Mouse (Mus musculus) midbrain, embryonic 10.5 days (tissue): ENCODE results near the gene Pate1. TPM values are rescaled to one million over a fixed set of nuclear protein-coding genes. Genes with fewer than 3 reads are reported as not detected.

Experiments
- DNase-seq: peaks from one replicate; pipeline ENCODE4 v3.0.0-alpha.2; 2017; ENCODE audit warnings: low spot score
- H3K27ac ChIP-seq: fragments of 300-500 bp; sonication (generic); replicated peaks from 2 replicates; pipeline ENCODE4 v1.5.1; 2016; ENCODE audit warnings: mild to moderate bottlenecking
- H3K27me3 ChIP-seq: fragments of 300-500 bp; sonication (generic); 2 replicates; pipeline ENCODE4 v1.6.1; 2016; ENCODE audit warnings: low read depth, mild to moderate bottlenecking; ENCODE audit not compliant: poor library complexity, severe bottlenecking
- H3K36me3 ChIP-seq: fragments of 300-500 bp; sonication (generic); 2 replicates; pipeline ENCODE4 v1.6.1; 2016; ENCODE audit warnings: mild to moderate bottlenecking, moderate library complexity
- H3K4me1 ChIP-seq: fragments of 300-500 bp; sonication (generic); 2 replicates; pipeline ENCODE4 v1.6.1; 2016
- H3K4me3 ChIP-seq: fragments of 300-500 bp; sonication (generic); 2 replicates; pipeline ENCODE4 v1.5.1; 2016; ENCODE audit warnings: mild to moderate bottlenecking, moderate library complexity
- H3K9me3 ChIP-seq: fragments of 300-500 bp; sonication (generic); replicated peaks from 2 replicates; pipeline ENCODE4 v1.6.1; 2016; ENCODE audit warnings: mild to moderate bottlenecking
- WGBS: fragments of 180-500 bp; shearing (Covaris S2); methylation state at CpG from one replicate; pipeline ENCODE4 v1.1.7; 2016; 5-methylcytosine and 5-hydroxymethylcytosine counted together
- polyA plus RNA-seq: library from polyadenylated mRNA; unstranded; fragments of >200 nt; fragmentation: Nextera tagmentation; extraction: Ambion mirVana; gene quantifications from 2 replicates; pipeline ENCODE4 v1.2.1, GENCODE M21; 2016

The Pate1 gene
- polyA plus RNA-seq, result 0.10 TPM in 1 of 2 replicates, not detected in the other

DNA sequence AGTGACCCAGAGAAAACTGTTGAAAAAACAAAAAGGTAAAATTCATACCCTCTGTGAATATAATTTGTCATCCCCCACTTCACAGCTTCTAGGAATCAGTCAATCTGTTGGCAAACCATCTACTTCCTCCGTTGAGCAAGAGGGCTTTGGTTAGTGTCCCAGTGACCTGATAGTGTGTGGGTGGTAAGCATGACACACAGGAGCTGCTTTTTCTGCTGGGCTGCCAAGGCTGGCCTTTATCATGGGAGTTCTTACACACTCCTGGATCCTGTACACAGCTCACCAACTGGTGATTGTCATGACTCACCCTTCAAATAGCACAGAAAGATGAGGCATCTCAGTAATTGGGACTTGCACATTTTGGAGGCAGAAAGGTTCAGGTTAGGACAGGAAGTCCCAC, at the start of gene Pate1:
Gene Pate1 (minus strand): TSS at position 378 of the 400 bp plus-strand sequence.
- Histone ChIP-seq H3K36me3 (no peaks in the 10 kb centered on the region), H3K9me3 (peaks cover 10% of the 10 kb centered on the region; the same call in 1 of the 2 replicates), H3K27me3 (no peaks in the 10 kb centered on the region), H3K27ac (no peak within 1 kb of the TSS), H3K4me1 (no peaks in the 10 kb centered on the region), H3K4me3 (no peak within 1 kb of the TSS)
- DNase-seq, result no peak
- WGBS, result 51% methylated on average over 1 of the region's 1 CpGs

GRCm38 (mm10) chr9:35707265-35707664, 20.1 kb upstream of the Pate1 start:
- H3K27ac ChIP-seq, result no peak overlapping the region
- no peaks in the 10 kb centered on the region for H3K27me3 ChIP-seq
- no peak for DNase-seq
- H3K4me3 ChIP-seq, result no peak overlapping the region
- no peaks in the 10 kb centered on the region for H3K36me3 ChIP-seq
- peaks cover 8% of the 10 kb centered on the region; the same call in 1 of the 2 replicates for H3K9me3 ChIP-seq
- no peaks in the 10 kb centered on the region for H3K4me1 ChIP-seq

- H3K9me3 ChIP-seq, result peaks cover 17% of the 10 kb centered on the region; the same call in 1 of the 2 replicates
Observed at GRCm38 (mm10) chr9:35691924-35692323, 4.7 kb upstream of the Pate1 start.

GRCm38 (mm10) chr9:35673557-35673956, 13.6 kb downstream of the Pate1 start:
- H3K9me3 ChIP-seq, result peaks cover 15% of the 10 kb centered on the region
- H3K27ac ChIP-seq, result no peak overlapping the region
- 87% methylated on average over 2 of the region's 2 CpGs for WGBS
- H3K4me1 ChIP-seq, result no peaks in the 10 kb centered on the region
- no peaks in the 10 kb centered on the region for H3K36me3 ChIP-seq
- DNase-seq, result no peak
- no peak overlapping the region for H3K4me3 ChIP-seq
- no peaks in the 10 kb centered on the region for H3K27me3 ChIP-seq

More at GRCm38 (mm10) chr9:35691924-35692323, 4.7 kb upstream of the Pate1 start:
- Histone ChIP-seq H3K4me3 (no peak overlapping the region), H3K27me3 (no peaks in the 10 kb centered on the region), H3K4me1 (no peaks in the 10 kb centered on the region), H3K27ac (no peak overlapping the region), H3K36me3 (no peaks in the 10 kb centered on the region)
- DNase-seq, result no peak

DNA sequence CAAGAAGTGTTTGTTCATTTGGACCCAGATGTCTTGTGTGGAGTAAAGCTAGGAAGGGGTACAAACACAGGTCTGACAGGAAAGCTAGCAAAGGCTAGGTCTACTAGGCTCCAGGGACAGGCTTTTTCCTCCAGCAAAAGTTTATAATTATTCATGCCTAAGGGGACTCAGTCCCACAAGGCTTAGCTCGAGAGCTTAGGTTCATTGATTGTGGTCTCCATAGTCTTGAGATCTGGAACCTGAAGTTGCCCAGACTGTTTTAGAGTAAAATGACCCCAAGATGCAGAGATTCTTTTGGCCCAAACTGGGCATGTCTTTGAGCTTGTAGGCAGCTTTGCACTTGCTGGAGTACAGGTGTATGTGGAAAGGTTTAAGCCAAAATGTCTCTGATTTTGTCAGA, 39.1 kb downstream of the Pate1 start, which contains the start of gene Pate3:
Gene Pate3 (minus strand): TSS at position 101 of the 400 bp plus-strand sequence.
- Histone ChIP-seq H3K4me3 (no peak within 1 kb of the TSS), H3K36me3 (no peaks in the 10 kb centered on the region), H3K27ac (no peak within 1 kb of the TSS), H3K4me1 (no peaks in the 10 kb centered on the region), H3K27me3 (no peaks in the 10 kb centered on the region), H3K9me3 (peaks cover 17% of the 10 kb centered on the region)
- WGBS, result 70% methylated on average over 1 of the region's 1 CpGs
- DNase-seq, result no peak

Other genes starting within 250 kb of the Pate1 start
- gene Gm1113, start 169.1 kb downstream of the Pate1 start, polyA plus RNA-seq, result not detected in 2 replicates
- 8.0 and 8.2 TPM in 2 replicates for gene Ddx25, start 128.9 kb downstream of the Pate1 start, polyA plus RNA-seq
- 18.5 and 19.5 TPM in 2 replicates for gene Pus3, start 128.8 kb downstream of the Pate1 start, polyA plus RNA-seq
- gene Pate2, start 117.1 kb downstream of the Pate1 start, polyA plus RNA-seq, result 1.6 and 2.7 TPM in 2 replicates
- 26.2 and 30.2 TPM in 2 replicates for gene Hyls1, start 117.0 kb downstream of the Pate1 start, polyA plus RNA-seq
- gene Pate4, start 75.4 kb downstream of the Pate1 start, polyA plus RNA-seq, result not detected in 2 replicates
- gene Pate3, start 39.2 kb downstream of the Pate1 start, polyA plus RNA-seq, result not detected in 2 replicates
- not detected in 2 replicates for gene Gm17677, start 53.7 kb upstream of the Pate1 start, polyA plus RNA-seq
- not detected in 2 replicates for gene Gm17727, start 90.7 kb upstream of the Pate1 start, polyA plus RNA-seq
- gene Gm27235, start 102.7 kb upstream of the Pate1 start, polyA plus RNA-seq, result not detected in 2 replicates
- gene D730048I06Rik, start 102.7 kb upstream of the Pate1 start, polyA plus RNA-seq, result not detected in 2 replicates
- not detected in 2 replicates for gene 9230110F15Rik, start 156.8 kb upstream of the Pate1 start, polyA plus RNA-seq
- gene 9230113P08Rik, start 221.0 kb upstream of the Pate1 start, polyA plus RNA-seq, result not detected in 2 replicates